Mouse (Mus musculus) kidney, adult 11 months (tissue): ENCODE data around the gene Elp5.
"Not testable (repeated sequence)": the region's sequence is repeated elsewhere in the genome, so short reads cannot be mapped to it uniquely, and the experiment has no call there.

Experiments used
- DNase-seq: peaks from one replicate; pipeline ENCODE4 v3.0.0; 2022

The Elp5 gene

GRCm38 (mm10) chr11:69982225-69982624, at the start of gene Elp5:
TSS of gene Elp5 (minus strand) at chr11:69982517.
- no peak for DNase-seq

- no peak for DNase-seq
Observed at GRCm38 (mm10) chr11:70031321-70031670, 49.0 kb upstream of the Elp5 start.

- DNase-seq, result no peak
Observed at GRCm38 (mm10) chr11:70030651-70031320, 48.5 kb upstream of the Elp5 start.

- DNase-seq, result no peak
Observed at GRCm38 (mm10) chr11:70029829-70030550, 47.7 kb upstream of the Elp5 start.

GRCm38 (mm10) chr11:70029130-70029801, 46.9 kb upstream of the Elp5 start:
- no peak for DNase-seq

GRCm38 (mm10) chr11:70028401-70029129, 46.2 kb upstream of the Elp5 start:
- no peak for DNase-seq

- no peak for DNase-seq
Observed at GRCm38 (mm10) chr11:70027397-70027796, 45.1 kb upstream of the Elp5 start.

- DNase-seq, result no peak
Observed at GRCm38 (mm10) chr11:70026689-70027088, 44.4 kb upstream of the Elp5 start.

GRCm38 (mm10) chr11:70024151-70024514, 41.8 kb upstream of the Elp5 start:
- DNase-seq, result no peak

- no peak for DNase-seq
Observed at GRCm38 (mm10) chr11:70023481-70024150, 41.3 kb upstream of the Elp5 start.

GRCm38 (mm10) chr11:70021264-70022132, 39.2 kb upstream of the Elp5 start:
- DNase-seq, result peak; percentile 97

- DNase-seq, result peak; percentile 79
Observed at GRCm38 (mm10) chr11:70020731-70021263, 38.5 kb upstream of the Elp5 start.

- no peak for DNase-seq
Observed at GRCm38 (mm10) chr11:70020022-70020631, 37.8 kb upstream of the Elp5 start.

- DNase-seq, result no peak
Observed at GRCm38 (mm10) chr11:70019495-70020021, 37.2 kb upstream of the Elp5 start.

GRCm38 (mm10) chr11:70018131-70018990, 36.0 kb upstream of the Elp5 start:
- DNase-seq, result no peak

GRCm38 (mm10) chr11:70017199-70017767, 35.0 kb upstream of the Elp5 start:
- DNase-seq, result no peak

GRCm38 (mm10) chr11:70016669-70017068, 34.4 kb upstream of the Elp5 start, which contains the start of gene Dlg4:
TSS of gene Dlg4 (plus strand) at chr11:70016942.
- no peak for DNase-seq

GRCm38 (mm10) chr11:70016177-70016576, 33.9 kb upstream of the Elp5 start:
- not testable (repeated sequence) for DNase-seq

GRCm38 (mm10) chr11:70015677-70016076, 33.4 kb upstream of the Elp5 start:
- no peak for DNase-seq
